Mouse (Mus musculus): ENCODE measurements around the gene Pom121. TPM values are rescaled to one million over a fixed set of nuclear protein-coding genes. Genes with fewer than 3 reads are reported as not detected.

Pom121 gene
- total and polyA plus RNA-seq, 2 experiments, result 0.92 to 6.0 TPM

DNA sequence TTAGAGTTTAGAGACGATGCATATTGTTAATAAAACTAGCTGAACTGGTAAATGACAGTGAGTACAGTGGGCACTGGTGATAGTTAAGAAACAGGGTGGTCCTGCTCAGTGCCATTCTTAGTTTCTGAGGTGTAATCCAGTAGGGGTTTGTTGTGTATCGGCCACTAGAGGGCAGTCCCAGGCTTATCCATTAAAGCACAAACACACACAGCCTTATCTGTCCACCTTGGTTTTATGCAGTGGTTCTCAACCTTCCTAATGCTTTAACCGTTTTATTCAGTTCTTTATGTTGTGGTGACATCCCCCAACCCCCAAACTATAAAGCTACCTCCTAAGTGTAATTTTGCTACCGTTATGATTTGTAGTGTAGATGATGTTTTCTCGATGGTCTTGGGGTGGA is 1.5 kb upstream of the Pom121 start:
- H3K27me3 ChIP-seq (ENCODE audit: control insufficient read depth, insufficient read depth, low read length), result no peaks in the 10 kb centered on the region
- TF ChIP-seq POLR2A (IDR thresholded peaks at IDR 0.05; ENCODE audit: extremely low read depth, insufficient read depth, low read length), result no peak
- TF ChIP-seq CTCF (IDR thresholded peaks at IDR 0.05; ENCODE audit: low read depth, low read length), result peak; percentile 58
- H3K9ac ChIP-seq (ENCODE audit: low read depth, low read length), result no peak overlapping the region
- WGBS, result 62% methylated on average over 5 of the region's 5 CpGs
- H3K4me1 ChIP-seq (ENCODE audit: control insufficient read depth, insufficient read depth, low read length), result peaks cover 13% of the 10 kb centered on the region
- H3K36me3 ChIP-seq (ENCODE audit: control insufficient read depth, insufficient read depth, low read length), result peaks cover 6% of the 10 kb centered on the region; the same call in 1 of the 2 replicates
- H3K4me3 ChIP-seq (ENCODE audit: insufficient read depth, low read depth, low read length), result no peak overlapping the region
- H3K79me2 ChIP-seq (ENCODE audit: control insufficient read depth, insufficient read depth, low read length), result peaks cover 7% of the 10 kb centered on the region; the same call in 1 of the 2 replicates
- DNase-seq (ENCODE audit: extremely low read depth, low read depth, low spot score), result peak; percentile 44
- no peak overlapping the region for H3K27ac ChIP-seq (replicated peaks; ENCODE audit: insufficient read depth, low read depth, low read length)

DNA sequence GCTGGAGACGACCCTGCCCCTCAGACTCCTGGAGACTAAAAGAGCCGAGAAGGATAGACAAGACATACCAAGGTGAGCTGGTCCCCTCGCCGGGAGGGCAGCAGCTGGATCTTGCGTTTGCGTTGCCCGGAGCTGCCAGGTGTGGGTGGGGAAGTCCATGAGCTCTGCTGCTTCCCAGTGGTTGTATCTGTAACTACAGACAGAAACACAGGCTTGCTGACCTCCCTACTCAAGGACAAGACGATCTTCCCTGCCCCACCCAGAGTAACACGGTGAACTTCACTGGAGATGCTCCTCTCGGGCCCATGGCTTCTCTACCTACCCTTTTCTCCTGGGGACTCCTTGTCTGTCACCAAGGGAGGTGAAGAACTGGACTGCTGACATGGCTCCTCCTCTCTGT is 10.6 kb downstream of the Pom121 start:
- Histone ChIP-seq H3K79me2 (ENCODE audit: control insufficient read depth, insufficient read depth, low read length) (no peaks in the 10 kb centered on the region), H3K4me1 (ENCODE audit: control insufficient read depth, insufficient read depth, low read length) (no peaks in the 10 kb centered on the region), H3K4me3 (ENCODE audit: insufficient read depth, low read depth, low read length) (no peak overlapping the region), H3K36me3 (ENCODE audit: control insufficient read depth, insufficient read depth, low read length) (peaks cover 55% of the 10 kb centered on the region), H3K27ac (replicated peaks; ENCODE audit: insufficient read depth, low read depth, low read length) (no peak overlapping the region), H3K9ac (ENCODE audit: low read depth, low read length) (no peak overlapping the region), H3K27me3 (ENCODE audit: control insufficient read depth, insufficient read depth, low read length) (no peaks in the 10 kb centered on the region)
- no peak for TF ChIP-seq CTCF (IDR thresholded peaks at IDR 0.05; ENCODE audit: low read depth, low read length)
- TF ChIP-seq POLR2A (IDR thresholded peaks at IDR 0.05; ENCODE audit: extremely low read depth, insufficient read depth, low read length), result no peak
- DNase-seq (ENCODE audit: extremely low read depth, low read depth, low spot score), result no peak
- 89% methylated on average over 10 of the region's 10 CpGs for WGBS

DNA sequence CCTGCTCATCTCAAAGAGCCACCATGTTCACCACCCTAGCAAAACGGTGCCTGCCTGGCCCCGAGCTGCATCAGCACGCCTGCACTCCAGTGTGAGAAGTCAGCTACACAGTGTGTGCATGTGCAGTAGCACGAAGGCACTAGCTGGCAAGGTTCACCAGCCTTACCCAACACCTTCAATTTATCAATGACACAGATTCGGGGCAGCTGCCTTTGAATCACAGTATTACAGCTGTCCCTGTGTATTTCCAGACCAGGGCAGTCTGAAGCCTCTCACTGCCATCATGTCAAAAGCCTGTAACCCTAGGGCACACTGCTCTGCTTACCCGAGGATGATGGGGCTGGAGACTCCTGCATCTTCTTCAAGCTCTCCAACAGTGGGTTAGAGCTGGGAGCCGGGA is 11.6 kb downstream of the Pom121 start:
- no peaks in the 10 kb centered on the region for H3K4me1 ChIP-seq (ENCODE audit: control insufficient read depth, insufficient read depth, low read length)
- no peak overlapping the region for H3K27ac ChIP-seq (replicated peaks; ENCODE audit: insufficient read depth, low read depth, low read length)
- H3K9ac ChIP-seq (ENCODE audit: low read depth, low read length), result no peak overlapping the region
- no peak for DNase-seq (ENCODE audit: extremely low read depth, low read depth, low spot score)
- H3K79me2 ChIP-seq (ENCODE audit: control insufficient read depth, insufficient read depth, low read length), result no peaks in the 10 kb centered on the region
- no peak overlapping the region for H3K4me3 ChIP-seq (ENCODE audit: insufficient read depth, low read depth, low read length)
- H3K36me3 ChIP-seq (ENCODE audit: control insufficient read depth, insufficient read depth, low read length), result peaks cover 58% of the 10 kb centered on the region
- no peak for TF ChIP-seq POLR2A (IDR thresholded peaks at IDR 0.05; ENCODE audit: extremely low read depth, insufficient read depth, low read length)
- TF ChIP-seq CTCF (IDR thresholded peaks at IDR 0.05; ENCODE audit: low read depth, low read length), result no peak
- 87% methylated on average over 7 of the region's 7 CpGs for WGBS
- H3K27me3 ChIP-seq (ENCODE audit: control insufficient read depth, insufficient read depth, low read length), result no peaks in the 10 kb centered on the region

DNA sequence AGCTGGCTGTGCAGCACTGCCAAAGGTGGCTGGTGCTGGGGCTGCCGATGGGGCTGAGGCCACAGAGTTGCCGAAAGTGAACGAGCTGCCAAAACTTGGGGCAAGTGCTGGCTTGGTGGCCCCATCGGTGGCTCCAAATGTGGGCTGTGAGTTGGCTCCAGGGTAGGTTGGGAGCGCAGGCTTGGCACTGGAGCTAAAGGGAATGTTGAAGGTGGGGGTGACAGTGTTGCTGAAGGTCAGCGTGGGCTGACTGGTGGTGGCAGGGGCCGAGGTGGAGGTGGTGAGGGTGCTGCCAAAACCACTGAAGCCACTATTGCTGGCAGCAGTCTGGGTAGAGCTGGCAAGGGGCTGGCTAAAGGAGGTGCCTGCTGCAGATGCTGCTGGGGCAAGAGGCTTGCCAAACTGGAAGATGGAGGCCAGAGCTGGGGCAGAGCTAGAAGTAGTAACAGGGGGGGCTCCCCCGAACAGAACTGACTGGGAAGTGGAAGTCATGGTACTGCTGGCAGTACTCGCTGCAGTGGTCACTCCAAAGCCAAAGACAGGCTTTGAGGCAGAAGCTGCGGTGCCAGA is 12.9 kb downstream of the Pom121 start:
- no peak overlapping the region for H3K9ac ChIP-seq (ENCODE audit: low read depth, low read length)
- H3K4me1 ChIP-seq (ENCODE audit: control insufficient read depth, insufficient read depth, low read length), result no peaks in the 10 kb centered on the region
- peaks cover 49% of the 10 kb centered on the region for H3K36me3 ChIP-seq (ENCODE audit: control insufficient read depth, insufficient read depth, low read length)
- no peak for TF ChIP-seq CTCF (IDR thresholded peaks at IDR 0.05; ENCODE audit: low read depth, low read length)
- no peak for TF ChIP-seq POLR2A (IDR thresholded peaks at IDR 0.05; ENCODE audit: extremely low read depth, insufficient read depth, low read length)
- H3K4me3 ChIP-seq (ENCODE audit: insufficient read depth, low read depth, low read length), result no peak overlapping the region
- no peaks in the 10 kb centered on the region for H3K27me3 ChIP-seq (ENCODE audit: control insufficient read depth, insufficient read depth, low read length)
- no peaks in the 10 kb centered on the region for H3K79me2 ChIP-seq (ENCODE audit: control insufficient read depth, insufficient read depth, low read length)
- no peak overlapping the region for H3K27ac ChIP-seq (replicated peaks; ENCODE audit: insufficient read depth, low read depth, low read length)
- WGBS, result 95% methylated on average over 10 of the region's 10 CpGs
- DNase-seq (ENCODE audit: extremely low read depth, low read depth, low spot score), result no peak

GRCm38 (mm10) chr5:135380681-135381080 is 13.7 kb downstream of the Pom121 start:
- whole genome bisulfite sequencing, result 97% methylated on average over 4 of the region's 4 CpGs
- Histone ChIP-seq H3K4me1 (ENCODE audit: control insufficient read depth, insufficient read depth, low read length) (no peaks in the 10 kb centered on the region), H3K9ac (ENCODE audit: low read depth, low read length) (no peak overlapping the region), H3K79me2 (ENCODE audit: control insufficient read depth, insufficient read depth, low read length) (no peaks in the 10 kb centered on the region), H3K27ac (replicated peaks; ENCODE audit: insufficient read depth, low read depth, low read length) (no peak overlapping the region), H3K27me3 (ENCODE audit: control insufficient read depth, insufficient read depth, low read length) (no peaks in the 10 kb centered on the region), H3K36me3 (ENCODE audit: control insufficient read depth, insufficient read depth, low read length) (peaks cover 46% of the 10 kb centered on the region), H3K4me3 (ENCODE audit: insufficient read depth, low read depth, low read length) (no peak overlapping the region)
- DNase-seq (ENCODE audit: extremely low read depth, low read depth, low spot score), result no peak
- TF ChIP-seq POLR2A (IDR thresholded peaks at IDR 0.05; ENCODE audit: extremely low read depth, insufficient read depth, low read length) (no peak), CTCF (IDR thresholded peaks at IDR 0.05; ENCODE audit: low read depth, low read length) (no peak)

- no peak for TF ChIP-seq CTCF (IDR thresholded peaks at IDR 0.05; ENCODE audit: low read depth, low read length)
- TF ChIP-seq POLR2A (IDR thresholded peaks at IDR 0.05; ENCODE audit: extremely low read depth, insufficient read depth, low read length), result no peak
- WGBS, result 83% methylated on average over 2 of the region's 2 CpGs
- Histone ChIP-seq H3K27ac (replicated peaks; ENCODE audit: insufficient read depth, low read depth, low read length) (no peak overlapping the region), H3K27me3 (ENCODE audit: control insufficient read depth, insufficient read depth, low read length) (no peaks in the 10 kb centered on the region), H3K9ac (ENCODE audit: low read depth, low read length) (no peak overlapping the region), H3K4me3 (ENCODE audit: insufficient read depth, low read depth, low read length) (no peak overlapping the region), H3K36me3 (ENCODE audit: control insufficient read depth, insufficient read depth, low read length) (peaks cover 22% of the 10 kb centered on the region), H3K4me1 (ENCODE audit: control insufficient read depth, insufficient read depth, low read length) (no peaks in the 10 kb centered on the region), H3K79me2 (ENCODE audit: control insufficient read depth, insufficient read depth, low read length) (no peaks in the 10 kb centered on the region)
- DNase-seq (ENCODE audit: extremely low read depth, low read depth, low spot score), result no peak
Observed at GRCm38 (mm10) chr5:135376341-135376740, 18.0 kb downstream of the Pom121 start.

Data from liver, adult 2 months (tissue).